Mouse (Mus musculus) forebrain, embryonic 12.5 days (tissue): ENCODE data around the gene Prpf8. TPM values are rescaled to one million over a fixed set of nuclear protein-coding genes. Genes with fewer than 3 reads are reported as not detected.
A peak's percentile ranks its signal among the peaks of the same experiment; 100 is the strongest.

Experiments used
- ATAC-seq: fragments of 200-750 bp; cut with Nextera tagmentation; 2 replicates; pipeline ENCODE4 v1.8.0; 2017; ENCODE audit warnings: moderate TSS enrichment; ENCODE audit not compliant: low FRiP score
- H3K27ac ChIP-seq: fragments of 300-500 bp; sonication (generic); 2 replicates; pipeline ENCODE4 v1.5.1; 2016; ENCODE audit warnings: mild to moderate bottlenecking
- H3K27me3 ChIP-seq: fragments of 300-500 bp; sonication (generic); 2 replicates; pipeline ENCODE4 v1.6.1; 2016; ENCODE audit warnings: mild to moderate bottlenecking
- H3K36me3 ChIP-seq: fragments of 300-500 bp; sonication (generic); replicated peaks from 2 replicates; pipeline ENCODE4 v1.6.1; 2016; ENCODE audit warnings: mild to moderate bottlenecking
- H3K4me1 ChIP-seq: fragments of 300-500 bp; sonication (generic); 2 replicates; pipeline ENCODE4 v1.6.1; 2016
- H3K4me2 ChIP-seq: fragments of 300-500 bp; sonication (generic); 2 replicates; pipeline ENCODE4 v1.6.1; 2016; ENCODE audit warnings: mild to moderate bottlenecking, moderate library complexity
- H3K4me3 ChIP-seq: fragments of 300-500 bp; sonication (generic); replicated peaks from 2 replicates; pipeline ENCODE4 v1.5.1; 2016; ENCODE audit warnings: mild to moderate bottlenecking
- H3K9ac ChIP-seq: fragments of 300-500 bp; sonication (generic); 2 replicates; pipeline ENCODE4 v1.6.1; 2016; ENCODE audit warnings: mild to moderate bottlenecking
- H3K9me3 ChIP-seq: fragments of 300-500 bp; sonication (generic); 2 replicates; pipeline ENCODE4 v1.6.1; 2016
- WGBS: fragments of 180-500 bp; shearing (Covaris S2); methylation state at CpG from one replicate; pipeline ENCODE4 v1.1.7; 2016; 5-methylcytosine and 5-hydroxymethylcytosine counted together
- polyA plus RNA-seq: library from polyadenylated mRNA; unstranded; fragments of >200 nt; fragmentation: Nextera tagmentation; extraction: Ambion mirVana; gene quantifications from 2 replicates; pipeline ENCODE4 v1.2.1, GENCODE M21; 2016

The Prpf8 gene
- polyA plus RNA-seq, 1 experiment from 2014 or later: 92.6 TPM

DNA sequence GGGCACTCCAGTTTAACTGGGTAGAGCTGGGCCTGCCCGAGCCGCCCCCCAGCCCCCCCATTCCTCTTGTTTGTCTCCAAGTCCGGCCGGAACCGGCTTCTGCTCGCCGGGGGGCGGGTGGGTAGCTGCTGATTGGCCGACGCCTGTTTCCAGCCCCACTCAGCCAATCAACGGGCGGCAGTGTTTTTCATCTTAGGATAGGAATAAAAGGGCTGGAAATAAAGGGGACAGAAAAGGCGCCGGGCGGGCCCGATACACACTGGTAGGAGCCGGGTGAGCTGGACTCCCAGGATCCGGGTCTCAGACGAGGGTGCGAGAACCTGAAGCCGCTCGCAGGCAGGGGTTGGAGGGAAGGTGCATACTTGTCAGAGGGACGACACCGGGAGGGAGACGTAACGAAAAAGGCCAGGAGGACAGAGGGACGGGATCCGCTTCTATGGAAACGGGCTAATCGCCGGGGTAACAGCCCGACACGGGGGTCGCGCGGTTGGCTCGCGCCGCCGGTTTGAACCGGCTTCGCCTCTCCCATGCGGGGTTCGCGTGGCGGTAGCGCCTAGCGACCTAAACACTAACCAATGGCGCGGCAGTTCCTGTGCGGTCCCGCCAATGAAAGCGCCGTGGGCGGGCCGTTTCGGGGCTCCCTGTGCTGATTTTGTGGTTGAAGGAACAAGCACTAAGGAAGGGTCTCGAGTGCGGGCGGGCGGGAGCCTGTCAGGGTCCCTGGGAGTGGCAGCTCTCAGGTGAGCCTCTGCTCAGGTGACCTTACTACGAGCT lies 45.0 kb downstream of the Prpf8 start, which contains the start of gene Slc43a2:
Gene Slc43a2, plus strand, starts transcription at position 226 of the 774 bp plus-strand sequence.
- Histone ChIP-seq H3K27me3 (no peaks in the 10 kb centered on the region), H3K4me3 (peak within 1 kb of the TSS; percentile 76), H3K4me2 (peak within 1 kb of the TSS; percentile 95), H3K4me1 (peaks cover 17% of the 10 kb centered on the region), H3K36me3 (no peaks in the 10 kb centered on the region), H3K27ac (peak within 1 kb of the TSS; percentile 97), H3K9me3 (no peaks in the 10 kb centered on the region), H3K9ac (peak within 1 kb of the TSS; percentile 87)
- WGBS: under 1% methylated on average over 62 of the region's 62 CpGs
- peak; percentile 96 for ATAC-seq

DNA sequence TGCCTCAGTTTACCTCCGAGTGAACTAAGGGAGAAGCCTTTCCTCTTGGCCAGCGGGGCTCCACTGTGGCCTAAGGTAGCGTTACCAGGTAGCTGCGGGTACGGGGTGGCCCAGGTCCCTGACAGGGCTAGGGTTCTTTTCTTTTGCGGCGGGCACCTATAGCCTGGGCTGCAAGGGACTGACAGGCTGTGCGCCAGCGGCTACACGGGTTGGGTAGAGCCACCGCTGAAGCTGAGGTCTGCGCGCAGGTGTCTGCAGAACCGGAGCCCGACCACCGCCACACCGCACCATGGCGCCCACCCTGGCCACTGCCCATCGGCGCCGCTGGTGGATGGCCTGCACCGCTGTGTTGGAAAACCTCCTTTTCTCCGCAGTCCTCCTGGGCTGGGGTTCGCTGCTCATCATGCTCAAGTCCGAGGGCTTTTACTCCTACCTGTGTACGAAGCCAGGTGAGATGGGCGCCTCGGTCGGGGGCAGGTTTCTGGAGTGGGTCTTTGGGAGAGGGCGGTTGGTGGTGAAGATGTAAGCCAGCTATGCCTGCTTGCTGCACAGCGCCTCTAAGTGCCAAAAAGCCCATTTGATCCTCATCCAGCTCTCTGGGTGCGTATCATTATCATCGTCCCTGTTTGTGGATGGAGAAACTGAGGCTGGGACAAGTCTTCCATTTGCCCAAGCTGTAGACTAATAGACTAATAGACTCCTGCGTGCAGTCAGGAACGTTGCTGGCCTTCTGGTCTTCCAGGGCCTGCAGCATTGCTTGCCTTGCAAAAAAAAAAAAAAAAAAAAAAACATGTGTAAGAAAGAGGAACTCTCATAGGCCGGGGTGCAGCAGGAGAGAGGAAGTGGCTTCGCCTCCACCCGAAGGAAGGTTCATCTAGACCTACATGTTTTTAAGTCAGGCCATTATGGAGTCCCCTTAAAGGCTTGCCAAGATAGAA lies 46.0 kb downstream of the Prpf8 start:
- WGBS: 15% methylated on average over 38 of the region's 38 CpGs
- Histone ChIP-seq H3K4me2 (peak overlapping the region; percentile 95), H3K4me3 (peak overlapping the region; percentile 76), H3K9me3 (no peaks in the 10 kb centered on the region), H3K4me1 (peaks cover 20% of the 10 kb centered on the region), H3K27me3 (no peaks in the 10 kb centered on the region), H3K9ac (peak overlapping the region; percentile 87), H3K36me3 (no peaks in the 10 kb centered on the region), H3K27ac (peak overlapping the region; percentile 97; the same call in 1 of the 2 replicates)
- 0 out of 2 replicates have a peak, but pooled peaks have one; percentile 9 for ATAC-seq

DNA sequence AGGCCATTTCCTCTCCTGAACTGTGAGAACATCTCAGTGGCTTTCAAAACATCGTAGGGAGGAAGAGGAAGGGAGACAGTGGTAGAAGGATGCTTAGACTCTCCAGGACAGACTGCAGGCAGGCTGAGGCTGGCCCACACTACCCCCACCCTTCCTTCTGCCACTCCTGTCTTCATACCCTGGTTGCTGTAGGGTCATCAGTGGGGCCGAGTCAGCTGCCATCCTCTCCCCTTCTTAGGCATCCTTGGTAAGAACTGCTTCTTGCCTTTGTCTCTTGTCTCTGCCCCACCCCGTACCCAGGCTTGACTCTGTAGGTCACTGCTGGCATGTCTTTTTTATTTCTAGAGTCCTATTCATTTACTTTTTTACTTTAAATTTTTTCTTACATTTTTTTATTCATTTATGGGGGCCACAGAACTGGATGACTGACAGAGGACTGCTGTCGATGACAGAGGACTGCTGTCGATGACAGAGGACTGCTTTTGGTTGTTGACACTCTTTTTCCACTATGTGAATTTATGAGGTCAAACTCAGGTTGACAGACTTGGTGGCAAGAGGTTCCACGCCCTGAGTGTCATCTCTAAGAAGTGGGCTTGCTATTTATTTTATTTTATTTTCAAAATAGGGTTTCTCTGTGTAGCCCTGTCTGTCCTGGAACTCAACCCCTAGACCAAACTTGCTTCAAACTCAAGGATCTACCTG lies 46.8 kb downstream of the Prpf8 start:
- ATAC-seq: no peak
- Histone ChIP-seq H3K9me3 (no peaks in the 10 kb centered on the region), H3K9ac (no peak overlapping the region), H3K4me1 (peaks cover 28% of the 10 kb centered on the region), H3K36me3 (no peaks in the 10 kb centered on the region), H3K4me2 (peak overlapping the region; percentile 95), H3K4me3 (0 out of 2 replicates have a peak overlapping the region, but pooled peaks have one; percentile 7), H3K27me3 (no peaks in the 10 kb centered on the region), H3K27ac (no peak overlapping the region)
- WGBS: 81% methylated on average over 6 of the region's 6 CpGs

DNA sequence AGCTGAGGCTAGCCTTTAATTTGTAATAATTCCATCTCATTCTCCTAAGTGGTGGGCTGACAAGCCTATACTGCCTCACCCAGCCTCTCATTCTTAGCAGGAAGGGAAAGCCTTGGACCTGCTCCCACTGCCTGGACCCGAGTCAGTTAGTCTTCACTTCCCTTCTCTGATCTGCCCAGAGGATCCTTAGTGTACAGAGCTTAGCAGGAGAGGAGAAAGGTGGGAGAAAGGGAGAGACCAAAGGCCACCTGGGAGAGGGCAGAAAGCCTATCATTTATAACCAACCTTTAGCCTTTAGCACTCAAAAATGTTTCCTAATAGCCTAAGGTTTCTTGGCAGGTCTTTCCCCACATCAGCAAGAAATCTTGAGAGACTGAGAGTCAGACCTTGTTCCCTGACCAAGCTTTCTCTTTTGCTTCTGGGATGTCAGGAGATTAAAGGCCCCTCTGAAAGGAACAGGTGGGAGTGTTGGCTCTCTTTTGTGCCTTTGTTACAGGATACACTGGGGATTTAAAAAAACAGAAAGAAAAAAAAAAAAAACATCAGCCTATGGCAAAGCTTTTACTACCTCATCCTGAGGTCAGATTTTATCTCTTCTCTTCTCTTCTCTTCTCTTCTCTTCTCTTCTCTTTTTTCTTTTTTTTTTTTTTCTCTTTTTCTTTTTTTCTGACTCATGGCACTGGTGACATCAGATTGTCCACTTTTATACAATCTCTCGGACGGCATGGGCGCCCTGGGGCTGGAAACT lies 47.8 kb downstream of the Prpf8 start:
- no peak overlapping the region for H3K4me2 ChIP-seq
- H3K4me1 ChIP-seq: peaks cover 29% of the 10 kb centered on the region

DNA sequence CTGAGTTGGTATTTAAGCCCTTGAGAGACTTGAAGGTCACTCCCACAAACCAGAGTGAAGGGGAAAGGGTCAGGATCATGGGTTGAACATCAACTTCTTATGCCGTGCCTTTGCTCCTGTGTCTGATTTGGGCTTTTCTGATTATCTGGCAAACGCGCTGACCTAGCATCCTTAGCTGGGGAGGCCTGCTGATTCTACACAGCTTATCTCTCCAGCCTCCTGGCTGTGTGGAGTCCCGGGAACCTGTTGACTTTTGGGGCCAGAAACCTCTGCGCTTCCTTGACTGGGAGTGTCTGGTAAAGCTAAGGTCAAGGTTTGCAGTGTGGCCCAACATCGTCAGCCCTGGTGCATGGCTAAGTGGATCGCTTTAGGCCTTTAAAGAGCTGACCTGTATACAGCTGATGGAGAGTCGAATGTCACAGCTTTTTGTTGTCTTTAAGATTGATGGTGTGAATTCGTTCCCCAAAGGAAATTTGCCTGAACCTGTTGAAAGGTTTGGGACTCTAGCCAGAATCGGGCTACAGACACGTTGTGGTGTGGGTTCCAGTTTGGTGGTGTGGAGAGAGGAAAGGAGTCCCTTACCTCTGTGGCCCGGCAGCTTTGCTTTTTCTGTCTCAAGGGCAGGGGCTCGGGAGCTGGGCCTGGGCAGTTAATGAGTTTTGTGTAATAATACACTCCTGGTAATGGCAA lies 48.6 kb downstream of the Prpf8 start:
- H3K4me2 ChIP-seq: 0 out of 2 replicates have a peak overlapping the region, but pooled peaks have one; percentile 6
- H3K36me3 ChIP-seq: no peaks in the 10 kb centered on the region
- peak overlapping the region; percentile 21; the same call in 1 of the 2 replicates for H3K9ac ChIP-seq
- no peak overlapping the region for H3K27ac ChIP-seq
- no peak overlapping the region for H3K4me3 ChIP-seq
- no peaks in the 10 kb centered on the region for H3K9me3 ChIP-seq
- ATAC-seq: no peak
- H3K27me3 ChIP-seq: no peaks in the 10 kb centered on the region
- H3K4me1 ChIP-seq: peaks cover 29% of the 10 kb centered on the region
- WGBS: 61% methylated on average over 13 of the region's 13 CpGs

More for the DNA sequence above, 47.8 kb downstream of the Prpf8 start:
- WGBS: 34% methylated on average over 4 of the region's 4 CpGs
- no peak overlapping the region for H3K9ac ChIP-seq
- H3K36me3 ChIP-seq: no peaks in the 10 kb centered on the region
- no peak overlapping the region for H3K27ac ChIP-seq
- ATAC-seq: no peak
- no peaks in the 10 kb centered on the region for H3K27me3 ChIP-seq
- H3K9me3 ChIP-seq: no peaks in the 10 kb centered on the region
- H3K4me3 ChIP-seq: no peak overlapping the region

DNA sequence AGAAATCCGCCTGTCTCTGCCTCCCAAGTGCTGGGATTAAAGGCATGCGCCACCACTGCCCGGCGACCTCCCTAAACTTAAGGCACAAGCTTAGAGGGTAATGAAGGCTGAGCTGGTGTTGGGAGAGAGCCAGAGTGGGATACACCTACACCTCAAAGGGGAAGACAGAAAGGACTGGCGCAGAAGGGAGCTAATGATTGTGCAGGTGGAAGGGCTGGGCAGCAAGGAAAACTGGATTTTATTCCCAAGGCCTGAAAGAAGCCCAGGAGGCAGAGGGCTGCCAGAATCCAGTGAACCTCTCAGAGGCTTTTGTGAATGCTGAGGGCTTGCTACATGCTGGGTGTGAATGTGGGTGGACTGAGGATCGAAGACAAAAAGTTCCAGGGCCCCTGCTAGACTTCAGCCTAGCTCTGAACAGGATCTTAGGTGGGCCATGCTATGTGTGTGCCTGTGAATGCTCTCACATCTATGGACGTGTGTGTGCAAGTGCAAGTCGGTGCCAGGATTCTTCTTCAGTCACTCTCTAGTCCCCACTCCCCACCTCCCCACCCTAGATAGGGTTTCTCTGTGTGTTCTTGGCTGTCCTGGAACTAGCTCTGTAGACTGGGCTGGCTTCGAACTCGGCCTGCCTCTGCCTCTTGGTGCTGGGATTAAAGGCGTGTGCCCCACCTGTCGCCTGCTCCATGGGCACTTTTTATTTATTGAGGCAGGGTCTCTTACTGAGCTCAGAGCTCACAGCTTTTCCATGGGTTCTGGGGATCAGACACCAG lies 49.8 kb downstream of the Prpf8 start:
- H3K27ac ChIP-seq: no peak overlapping the region
- H3K27me3 ChIP-seq: no peaks in the 10 kb centered on the region
- H3K9ac ChIP-seq: no peak overlapping the region
- no peaks in the 10 kb centered on the region for H3K9me3 ChIP-seq
- H3K4me2 ChIP-seq: no peak overlapping the region
- no peak for ATAC-seq
- peaks cover 29% of the 10 kb centered on the region for H3K4me1 ChIP-seq
- no peaks in the 10 kb centered on the region for H3K36me3 ChIP-seq
- WGBS: 92% methylated on average over 12 of the region's 12 CpGs
- H3K4me3 ChIP-seq: no peak overlapping the region

DNA sequence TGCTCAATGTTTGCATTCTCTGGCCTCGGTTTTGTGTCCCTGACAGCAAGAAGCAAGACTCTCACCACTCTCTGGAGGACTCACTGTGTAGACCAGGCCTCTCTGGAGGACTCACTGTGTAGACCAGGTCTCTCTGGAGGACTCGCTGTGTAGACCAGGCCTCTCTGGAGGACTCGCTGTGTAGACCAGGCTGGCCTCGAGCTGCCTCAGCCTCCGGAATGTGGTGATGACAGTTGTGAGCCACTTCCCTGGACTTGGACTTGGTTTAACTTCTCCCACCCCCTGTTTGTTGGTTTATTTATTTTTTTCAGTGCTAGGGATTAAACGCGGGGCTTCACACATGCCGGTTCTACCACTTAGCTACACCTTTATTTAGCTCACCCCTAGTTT lies 50.4 kb downstream of the Prpf8 start:
- Histone ChIP-seq H3K4me3 (no peak overlapping the region), H3K36me3 (no peaks in the 10 kb centered on the region), H3K4me2 (no peak overlapping the region), H3K27ac (no peak overlapping the region), H3K27me3 (no peaks in the 10 kb centered on the region), H3K9me3 (no peaks in the 10 kb centered on the region), H3K4me1 (peaks cover 28% of the 10 kb centered on the region), H3K9ac (no peak overlapping the region)
- 91% methylated on average over 8 of the region's 8 CpGs for WGBS
- no peak for ATAC-seq

DNA sequence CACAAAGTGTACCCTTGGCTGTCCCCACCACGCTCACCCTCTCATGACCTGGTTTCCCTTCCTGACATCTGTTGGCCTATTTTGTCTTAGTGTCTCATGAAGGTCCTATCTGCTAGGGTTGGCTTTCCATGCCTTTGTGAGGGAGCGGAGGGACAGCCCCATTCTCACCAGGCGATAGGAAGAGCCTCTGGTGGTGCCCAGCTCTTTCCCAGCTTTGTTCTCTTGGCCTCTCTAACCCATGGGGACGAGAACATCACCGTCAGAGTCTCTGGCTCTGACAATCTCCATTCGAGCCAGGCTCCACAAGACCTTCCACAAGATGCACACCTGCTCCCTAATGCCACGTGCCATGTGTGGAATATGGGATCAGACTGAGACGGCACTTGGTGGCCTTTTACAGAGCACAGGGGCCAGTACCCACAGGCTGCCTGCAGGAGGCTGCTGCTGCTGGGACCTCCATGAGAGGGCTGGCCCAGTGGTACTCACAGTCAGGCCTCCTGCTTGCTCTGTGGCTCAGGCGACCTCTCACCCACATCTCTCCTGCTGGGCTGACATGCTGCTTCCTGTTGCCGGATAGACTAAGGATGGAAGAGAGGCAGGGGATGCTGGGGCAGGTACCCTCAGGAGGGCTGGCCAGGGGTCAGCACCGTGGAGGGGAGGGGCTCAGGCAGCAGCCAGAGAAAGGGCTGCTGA lies 51.0 kb downstream of the Prpf8 start:
- Histone ChIP-seq H3K4me1 (peaks cover 22% of the 10 kb centered on the region), H3K27me3 (no peaks in the 10 kb centered on the region), H3K9ac (no peak overlapping the region), H3K27ac (0 out of 2 replicates have a peak overlapping the region, but pooled peaks have one; percentile 31), H3K9me3 (no peaks in the 10 kb centered on the region), H3K36me3 (no peaks in the 10 kb centered on the region), H3K4me3 (no peak overlapping the region), H3K4me2 (no peak overlapping the region)
- WGBS: 48% methylated on average over 11 of the region's 11 CpGs
- ATAC-seq: no peak

DNA sequence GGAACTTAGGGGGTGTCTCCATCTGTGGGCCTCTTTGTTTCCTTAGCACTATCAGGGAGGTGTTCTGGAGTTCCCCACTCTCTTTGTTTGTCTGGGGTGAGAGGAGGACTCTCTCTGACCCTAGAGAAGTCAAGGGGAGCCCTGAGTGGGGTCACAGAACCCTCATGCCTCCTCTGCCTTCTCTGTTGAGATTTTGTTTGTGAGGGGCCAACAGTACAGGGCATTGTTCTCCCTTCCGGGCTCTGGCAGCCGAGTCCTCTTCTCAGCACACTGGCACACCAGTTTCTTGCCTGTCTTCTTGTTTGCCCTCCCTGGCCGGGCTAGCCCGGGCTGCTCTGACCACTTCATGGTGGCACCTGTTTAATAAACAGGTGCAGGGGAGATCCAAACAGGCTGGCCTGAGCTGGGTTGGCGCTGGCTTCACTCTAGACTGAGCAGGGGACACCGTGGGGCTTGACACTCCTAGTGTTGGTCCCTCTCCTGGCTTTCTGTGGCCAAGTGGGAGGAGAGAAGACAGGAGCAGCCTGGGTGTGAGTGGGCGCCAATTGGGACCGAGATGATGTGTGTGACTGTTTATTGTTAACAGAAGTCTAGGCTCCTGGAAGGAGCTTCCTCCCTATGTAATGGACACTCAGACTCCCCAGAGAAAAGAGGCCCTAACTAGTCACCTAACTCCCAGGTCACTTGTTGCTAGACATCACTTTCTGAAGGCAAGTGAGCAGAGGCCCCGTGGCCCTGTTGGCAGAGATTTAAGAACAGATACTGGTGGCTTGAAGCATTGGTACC lies 51.8 kb downstream of the Prpf8 start:
- Histone ChIP-seq H3K27ac (0 out of 2 replicates have a peak overlapping the region, but pooled peaks have one; percentile 31), H3K27me3 (no peaks in the 10 kb centered on the region), H3K9me3 (no peaks in the 10 kb centered on the region), H3K36me3 (no peaks in the 10 kb centered on the region), H3K4me2 (no peak overlapping the region), H3K9ac (no peak overlapping the region), H3K4me3 (no peak overlapping the region), H3K4me1 (peaks cover 15% of the 10 kb centered on the region)
- no peak for ATAC-seq
- 71% methylated on average over 9 of the region's 9 CpGs for WGBS
